Mouse (Mus musculus): Measurements from ENCODE around the gene Taar2.

DNA sequence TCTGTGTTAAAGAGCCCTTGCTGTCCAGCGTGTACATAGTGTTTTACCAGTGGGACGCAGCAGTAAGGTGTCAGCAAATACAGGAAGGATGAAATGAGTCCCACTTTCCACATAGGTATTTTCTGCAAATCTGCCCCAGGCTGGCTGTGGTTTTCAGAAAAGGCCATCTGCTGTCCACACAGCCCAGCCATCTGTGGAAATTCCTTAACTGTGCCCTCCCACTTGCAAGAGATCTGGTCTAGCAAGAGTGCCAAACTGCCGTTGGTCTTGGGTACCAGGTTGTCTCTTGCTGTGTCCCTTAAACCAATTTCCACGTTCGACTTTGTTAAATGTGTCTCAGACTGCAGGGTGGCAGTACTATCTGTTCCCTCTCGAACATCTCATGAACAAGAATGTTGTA, 13.3 kb downstream of the Taar2 start:
- TF ChIP-seq EP300 (optimal IDR thresholded peaks at IDR 0.05) (no peak), CTCF (IDR thresholded peaks at IDR 0.05; ENCODE audit: low read depth) (no peak)

Measured in stomach, postnatal 0 days (tissue).